Mouse (Mus musculus) C2C12 (cell line): ENCODE measurements around the gene Sec24a. TPM values are rescaled to one million over a fixed set of nuclear protein-coding genes. Genes with fewer than 3 reads are reported as not detected.
A peak's percentile ranks its signal among the peaks of the same experiment; 100 is the strongest.
"Not testable (repeated sequence)": the region's sequence is repeated elsewhere in the genome, so short reads cannot be mapped to it uniquely, and the experiment has no call there.

ENCODE experiments used
- H3K27me3 ChIP-seq: one replicate; pipeline ENCODE4 v1.6.1; 2011; ENCODE audit not compliant: control insufficient read depth, insufficient read depth, insufficient read length
- H3K36me3 ChIP-seq: one replicate; pipeline ENCODE4 v1.6.1; 2011; ENCODE audit not compliant: control insufficient read depth, insufficient read depth
- H3K4me3 ChIP-seq: one replicate; pipeline ENCODE4 v1.5.1; 2011; ENCODE audit warnings: mild to moderate bottlenecking, control low read depth; ENCODE audit not compliant: poor library complexity, insufficient read depth, severe bottlenecking
- H3K79me2 ChIP-seq: one replicate; pipeline ENCODE4 v1.6.1; 2011; ENCODE audit not compliant: control insufficient read depth, insufficient read depth
- H3K79me3 ChIP-seq: one replicate; pipeline ENCODE4 v1.6.1; 2011; ENCODE audit warnings: low read depth, control low read depth
- H3ac ChIP-seq: one replicate; pipeline ENCODE3; 2011; ENCODE audit warnings: low read depth; ENCODE audit not compliant: control insufficient read depth, insufficient read length
- CEBPB ChIP-seq: IDR thresholded peaks from one replicate; pipeline ENCODE4 v1.6.1; 2011; ENCODE audit warnings: low read depth, mild to moderate bottlenecking, control low read depth, moderate library complexity
- CTCF ChIP-seq: IDR thresholded peaks from one replicate; pipeline ENCODE4 v1.5.1; 2011; ENCODE audit not compliant: control insufficient read depth, insufficient read depth, insufficient read length
- FOSL1 ChIP-seq: IDR thresholded peaks from one replicate; pipeline ENCODE4 v1.8.0; 2011; ENCODE audit warnings: mild to moderate bottlenecking, low read length; ENCODE audit not compliant: poor library complexity, insufficient read depth, severe bottlenecking
- MAX ChIP-seq: IDR thresholded peaks from one replicate; pipeline ENCODE4 v1.6.1; 2011; ENCODE audit warnings: mild to moderate bottlenecking, control low read depth
- MYOD1 ChIP-seq: IDR thresholded peaks from one replicate; pipeline ENCODE4 v1.6.1; 2011; ENCODE audit warnings: low read depth; ENCODE audit not compliant: control insufficient read depth, insufficient read length
- MYOG ChIP-seq: IDR thresholded peaks from one replicate; pipeline ENCODE4 v1.6.1; 2011; ENCODE audit not compliant: control insufficient read depth, insufficient read length; ENCODE audit errors: extremely low read depth
- USF1 ChIP-seq: IDR thresholded peaks from one replicate; pipeline ENCODE4 v1.6.1; 2011; ENCODE audit warnings: low read depth, mild to moderate bottlenecking, control low read depth, moderate library complexity
- polyA plus RNA-seq: library from polyadenylated mRNA; unstranded; fragments of >200 nt; fragmentation: generic; extraction: Trizol; gene quantifications from one replicate; pipeline ENCODE4 v1.2.1, GENCODE M21; 2012; ENCODE audit warnings: missing spikeins

The Sec24a gene
- polyA plus RNA-seq, 1 experiment, result 6.2 TPM

DNA sequence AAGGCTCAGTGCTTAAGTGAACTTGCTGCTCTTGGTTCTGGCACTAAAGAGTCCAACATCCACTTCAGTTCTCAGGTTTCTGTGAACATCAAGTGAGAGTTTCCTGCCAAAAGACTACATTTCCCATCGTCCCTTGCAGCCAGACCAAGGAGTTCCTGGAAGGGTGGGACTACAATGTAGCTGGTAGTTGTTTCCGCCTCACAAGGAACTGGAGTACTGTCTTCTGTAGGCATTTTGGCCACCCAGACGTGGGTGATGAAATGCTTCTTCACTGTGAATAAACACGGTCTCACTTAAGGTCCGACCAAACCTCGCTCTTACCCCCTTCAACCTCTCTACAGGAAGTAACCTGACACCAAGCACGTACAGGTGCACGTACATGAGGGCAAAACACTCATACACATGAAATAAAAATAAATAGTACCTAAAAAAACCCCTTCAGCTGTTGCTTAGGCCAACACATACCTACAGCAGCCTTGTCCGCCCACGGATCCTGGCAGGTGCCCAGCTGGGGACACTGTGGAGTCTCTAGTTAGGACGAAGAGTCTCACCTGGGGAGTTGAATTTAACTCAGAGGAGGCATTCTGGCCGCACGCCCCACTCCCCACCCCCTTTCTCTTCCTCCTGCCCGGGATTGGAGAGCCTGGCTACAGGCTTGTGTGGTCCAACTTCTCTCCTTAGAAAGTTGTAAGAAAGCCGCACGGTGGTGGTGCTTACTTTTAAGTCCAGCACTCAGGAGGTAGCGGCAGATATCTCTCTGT, 42.0 kb upstream of the Sec24a start:
- no peaks in the 10 kb centered on the region for H3K27me3 ChIP-seq
- no peak overlapping the region for H3K4me3 ChIP-seq
- TF ChIP-seq FOSL1, result no peak
- TF ChIP-seq CTCF, result no peak
- TF ChIP-seq CEBPB, result no peak
- no peak for TF ChIP-seq MYOD1
- TF ChIP-seq MYOG, result no peak
- no peak for TF ChIP-seq MAX
- no peak for TF ChIP-seq USF1
- H3ac ChIP-seq, result no peak overlapping the region
- no peaks in the 10 kb centered on the region for H3K36me3 ChIP-seq
- H3K79me2 ChIP-seq, result no peaks in the 10 kb centered on the region
- H3K79me3 ChIP-seq, result no peaks in the 10 kb centered on the region

DNA sequence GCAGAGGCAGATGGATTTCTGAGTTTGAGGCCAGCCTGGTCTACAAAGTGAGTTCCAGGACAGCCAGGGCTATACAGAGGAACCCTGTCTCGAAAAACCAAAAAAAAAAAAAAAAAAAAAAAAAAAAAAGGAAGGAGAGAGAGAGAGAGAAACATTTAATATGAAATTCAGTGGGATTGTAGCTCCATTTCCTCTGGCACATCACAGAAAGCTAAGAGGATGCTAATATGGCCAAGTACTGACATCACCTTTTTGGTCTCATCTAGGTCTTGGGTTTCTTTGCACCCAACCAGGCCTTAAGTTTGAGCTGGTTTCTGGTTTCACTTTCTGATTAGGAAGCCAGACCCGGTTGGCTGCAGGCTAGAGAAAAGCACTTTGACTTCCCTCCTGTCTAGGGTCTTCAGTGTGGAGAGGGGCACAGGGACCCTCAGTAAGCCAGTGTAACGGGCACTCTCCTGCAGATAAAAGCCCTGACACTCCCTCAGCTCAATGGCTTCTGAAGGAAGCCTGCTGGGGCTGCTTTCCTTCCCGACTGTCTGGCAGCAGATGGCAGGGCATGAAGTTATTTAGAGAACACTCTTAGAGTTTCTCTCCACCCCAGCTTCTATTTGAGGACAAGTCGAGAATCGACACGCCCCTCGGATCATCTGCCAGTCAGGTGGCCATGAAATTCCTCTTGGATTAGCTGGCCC, 37.3 kb upstream of the Sec24a start:
- Histone ChIP-seq H3K79me3 (no peaks in the 10 kb centered on the region), H3K27me3 (no peaks in the 10 kb centered on the region), H3K4me3 (no peak overlapping the region), H3ac (no peak overlapping the region), H3K36me3 (no peaks in the 10 kb centered on the region), H3K79me2 (no peaks in the 10 kb centered on the region)
- TF ChIP-seq USF1 (no peak), MYOD1 (no peak), FOSL1 (no peak), CEBPB (no peak), MYOG (no peak), MAX (no peak), CTCF (no peak)

DNA sequence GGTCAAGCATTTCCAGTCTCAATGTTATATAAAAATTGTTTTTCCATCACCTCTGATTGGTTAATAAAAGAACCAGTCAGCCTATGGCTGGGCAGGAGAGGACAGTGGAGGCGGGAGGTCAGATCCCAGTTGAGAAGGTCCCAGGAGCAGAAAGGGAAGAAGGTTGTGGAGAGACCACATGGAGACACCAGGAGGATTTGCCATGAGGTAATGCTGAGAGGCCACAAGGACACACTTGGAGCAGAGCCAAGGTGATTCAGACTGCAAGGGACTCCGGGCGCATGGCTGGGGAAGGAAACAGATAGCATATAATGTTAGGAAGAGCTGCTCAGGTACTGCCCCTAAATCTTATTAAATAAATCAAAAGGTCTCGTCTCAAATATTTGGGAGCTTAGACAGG, 32.8 kb upstream of the Sec24a start:
- H3K4me3 ChIP-seq, result no peak overlapping the region
- no peak overlapping the region for H3ac ChIP-seq
- TF ChIP-seq MAX, result peak; percentile 80
- TF ChIP-seq FOSL1, result no peak
- H3K79me2 ChIP-seq, result no peaks in the 10 kb centered on the region
- H3K36me3 ChIP-seq, result peaks cover 17% of the 10 kb centered on the region
- H3K79me3 ChIP-seq, result no peaks in the 10 kb centered on the region
- no peaks in the 10 kb centered on the region for H3K27me3 ChIP-seq

- H3K36me3 ChIP-seq, result peaks cover 51% of the 10 kb centered on the region
- H3K4me3 ChIP-seq, result no peak overlapping the region
- TF ChIP-seq MYOG (no peak), FOSL1 (no peak), MAX (no peak), CTCF (no peak), USF1 (no peak), MYOD1 (no peak), CEBPB (no peak)
Measured at GRCm38 (mm10) chr11:51790662-51791061, 27.2 kb upstream of the Sec24a start.

GRCm38 (mm10) chr11:51789735-51790134, 26.3 kb upstream of the Sec24a start:
- H3K79me3 ChIP-seq, H3K27me3 ChIP-seq, H3K4me3 ChIP-seq, H3K79me2 ChIP-seq, H3ac ChIP-seq: not testable (repeated sequence)
- peaks cover 54% of the 10 kb centered on the region for H3K36me3 ChIP-seq

More at GRCm38 (mm10) chr11:51790662-51791061, 27.2 kb upstream of the Sec24a start:
- Histone ChIP-seq H3K79me3 (no peaks in the 10 kb centered on the region), H3ac (no peak overlapping the region), H3K79me2 (no peaks in the 10 kb centered on the region), H3K27me3 (no peaks in the 10 kb centered on the region)

GRCm38 (mm10) chr11:51785926-51786325, 22.5 kb upstream of the Sec24a start:
- H3ac ChIP-seq, result no peak overlapping the region
- H3K79me2 ChIP-seq, result no peaks in the 10 kb centered on the region
- no peaks in the 10 kb centered on the region for H3K27me3 ChIP-seq
- no peak overlapping the region for H3K4me3 ChIP-seq
- TF ChIP-seq CTCF (peak; percentile 19), CEBPB (no peak)
- peaks cover 56% of the 10 kb centered on the region for H3K36me3 ChIP-seq
- no peaks in the 10 kb centered on the region for H3K79me3 ChIP-seq
